Mouse (Mus musculus): ENCODE measurements at regions not wholly inside any gene's neighbourhood (a gene's known extent, or its start where the extent isn't known, plus 50 kb on each side); places are given as distances from the start of the nearest gene placed in this dataset.

GRCm38 (mm10) chr8:35935034-35935433, 169.4 kb downstream of the Gm19410 start:
- DNase-seq (ENCODE audit: low read depth, low spot score): no peak

- DNase-seq (ENCODE audit: low read depth, low spot score): no peak
These were observed 173.6 kb downstream of the Gm19410 start for GRCm38 (mm10) chr8:35939199-35939598.

GRCm38 (mm10) chr8:35942515-35942914, 176.9 kb downstream of the Gm19410 start:
- no peak for DNase-seq (ENCODE audit: low read depth, low spot score)

GRCm38 (mm10) chr8:35943686-35944085, 178.1 kb downstream of the Gm19410 start:
- no peak for DNase-seq (ENCODE audit: low read depth, low spot score)

- no peak for DNase-seq (ENCODE audit: low read depth, low spot score)
These were observed 178.9 kb downstream of the Gm19410 start for GRCm38 (mm10) chr8:35944461-35944860.

- no peak for DNase-seq (ENCODE audit: low read depth, low spot score)
These were observed 180.9 kb downstream of the Gm19410 start for GRCm38 (mm10) chr8:35946539-35946940.

GRCm38 (mm10) chr8:35948146-35948545, 182.6 kb downstream of the Gm19410 start:
- DNase-seq (ENCODE audit: low read depth, low spot score): no peak

GRCm38 (mm10) chr8:35948751-35949183, 183.2 kb downstream of the Gm19410 start:
- DNase-seq (ENCODE audit: low read depth, low spot score): no peak

GRCm38 (mm10) chr8:35955506-35955905, 189.9 kb downstream of the Gm19410 start:
- no peak for DNase-seq (ENCODE audit: low read depth, low spot score)

- no peak for DNase-seq (ENCODE audit: low read depth, low spot score)
These were observed 190.7 kb downstream of the Gm19410 start for GRCm38 (mm10) chr8:35956319-35956718.

GRCm38 (mm10) chr8:35959201-35959600, 193.6 kb downstream of the Gm19410 start:
- DNase-seq (ENCODE audit: low read depth, low spot score): no peak

- DNase-seq (ENCODE audit: low read depth, low spot score): no peak
These were observed 195.5 kb downstream of the Gm19410 start for GRCm38 (mm10) chr8:35960867-35961614.

- no peak for DNase-seq (ENCODE audit: low read depth, low spot score)
These were observed 196.1 kb downstream of the Gm19410 start for GRCm38 (mm10) chr8:35961615-35962220.

- no peak for DNase-seq (ENCODE audit: low read depth, low spot score)
These were observed 199.3 kb downstream of the Gm19410 start for GRCm38 (mm10) chr8:35964932-35965331.

- no peak for DNase-seq (ENCODE audit: low read depth, low spot score)
These were observed 202.8 kb downstream of the Gm19410 start for GRCm38 (mm10) chr8:35968341-35968740.

- no peak for DNase-seq (ENCODE audit: low read depth, low spot score)
These were observed 205.5 kb downstream of the Gm19410 start for GRCm38 (mm10) chr8:35971082-35971481.

- no peak for DNase-seq (ENCODE audit: low read depth, low spot score)
These were observed 208.9 kb downstream of the Gm19410 start for GRCm38 (mm10) chr8:35974323-35975029.

GRCm38 (mm10) chr8:35979638-35980255, 214.2 kb downstream of the Gm19410 start:
- no peak for DNase-seq (ENCODE audit: low read depth, low spot score)

GRCm38 (mm10) chr8:35983083-35983482, 217.5 kb downstream of the Gm19410 start:
- no peak for DNase-seq (ENCODE audit: low read depth, low spot score)

- DNase-seq (ENCODE audit: low read depth, low spot score): peak; percentile 59
These were observed 219.6 kb downstream of the Gm19410 start for GRCm38 (mm10) chr8:35985152-35985689.

- no peak for DNase-seq (ENCODE audit: low read depth, low spot score)
These were observed 221.7 kb downstream of the Gm19410 start for GRCm38 (mm10) chr8:35987327-35987726.

GRCm38 (mm10) chr8:35991013-35991412, 225.4 kb downstream of the Gm19410 start:
- no peak for DNase-seq (ENCODE audit: low read depth, low spot score)
